ENCODE assay signal across 14 mouse cellular contexts in genomic region chr11:51876943-51877344, GRCm38 (mm10). TPM values are rescaled to one million over a fixed set of nuclear protein-coding genes. Genes with fewer than 3 reads are reported as not detected.
DNase-seq lines count a peak whose midpoint lies in the region; ATAC-seq lines count a peak whose summit lies in the region.
"Had no signal": no experiment of that assay in that cellular context is flagged by ENCODE, and none has a peak within 500 bp of the region (broad histone marks: within the 10 kb centered on the region; RNA-seq: fewer than 3 reads in every experiment).

No protein-coding gene starts in this region.

- H3K9ac ChIP-seq in kidney, embryonic 15.5 days = no peak overlapping the region
- H3K9ac ChIP-seq: heart, embryonic 13.5 days; limb, embryonic 13.5 days; stomach, embryonic 15.5 days had no signal

- peak; percentile 96 for DNase-seq in kidney, adult 11 months
- DNase-seq in NIH3T3 (ENCODE audit: low read depth) = peak; percentile 51
- peak; percentile 90 for DNase-seq in gastrocnemius, postnatal 14 days
- peak; percentile 90 to 94 for DNase-seq in kidney, postnatal 36 days
- no peak for DNase-seq in cerebellum, adult 11 months
- no peak for DNase-seq in natural killer cell, adult 2 months (ENCODE audit: low spot score in 2 of 2)
- DNase-seq in layer of hippocampus, adult 8-10 months (ENCODE audit: low spot score in 2 of 2) = no peak
- DNase-seq: cerebellum, adult 11-12 months had no signal

- intact Hi-C loops in gastrocnemius, postnatal 14 days (cut with DNase I; ENCODE audit: low total_unique reads) = no loop called here

- H3K27me3 ChIP-seq in kidney, embryonic 15.5 days = no peaks in the 10 kb centered on the region
- H3K27me3 ChIP-seq: limb, embryonic 13.5 days; stomach, embryonic 15.5 days had no signal

- no peaks in the 10 kb centered on the region for H3K4me1 ChIP-seq in kidney, embryonic 15.5 days
- H3K4me1 ChIP-seq: limb, embryonic 13.5 days; midbrain, embryonic 10.5 days; stomach, embryonic 15.5 days had no signal

- H3K36me3 ChIP-seq in kidney, embryonic 15.5 days = no peaks in the 10 kb centered on the region
- H3K36me3 ChIP-seq: heart, embryonic 13.5 days; limb, embryonic 13.5 days; midbrain, embryonic 10.5 days; stomach, embryonic 15.5 days had no signal

- H3K9me3 ChIP-seq in kidney, embryonic 15.5 days (replicated peaks) = no peaks in the 10 kb centered on the region
- H3K9me3 ChIP-seq: stomach, embryonic 15.5 days had no signal

- H3K27ac ChIP-seq in kidney, embryonic 15.5 days = no peak overlapping the region
- H3K27ac ChIP-seq: heart, embryonic 13.5 days; limb, embryonic 13.5 days; midbrain, embryonic 10.5 days; stomach, embryonic 15.5 days had no signal

- no peak overlapping the region for H3K4me3 ChIP-seq in kidney, embryonic 15.5 days (replicated peaks)
- H3K4me3 ChIP-seq: heart, embryonic 13.5 days; limb, embryonic 13.5 days; midbrain, embryonic 10.5 days; stomach, embryonic 15.5 days had no signal

- 79% methylated on average over 4 of the region's 4 CpGs for WGBS in kidney, embryonic 15.5 days

- no peak overlapping the region for H3K4me2 ChIP-seq in kidney, embryonic 15.5 days
- H3K4me2 ChIP-seq: heart, embryonic 13.5 days; limb, embryonic 13.5 days; stomach, embryonic 15.5 days had no signal

- ATAC-seq in kidney, embryonic 15.5 days (replicated peaks; ENCODE audit: low FRiP score) = no peak
- ATAC-seq: forebrain, embryonic 14.5 days had no signal

RNA-seq across cellular contexts. Expression of gene Jade2, which starts 19.5 kb away (rescaled TPM):
- polyA plus RNA-seq in kidney, embryonic 15.5 days (2015; fragmentation: Nextera tagmentation; extraction: Ambion mirVana) = 0.63 and 0.81 TPM in 2 replicates
- 1 to 10 TPM; 2.0 to 5.0 TPM for total RNA-seq in gastrocnemius, postnatal 14 days (2021)
- total RNA-seq in layer of hippocampus, adult 8-10 months (2022) = 10 to 100 TPM; 50.6 to 54.2 (median 52.0) TPM

Comparison
In these comparisons a context has a peak if more than half of its experiments do, and no peak if none do; other contexts are left out.
1. DNase-seq: peak in kidney, adult 11 months (single experiment), NIH3T3 (single experiment), gastrocnemius, postnatal 14 days (single experiment) and kidney, postnatal 36 days (2 of 2); none in cerebellum, adult 11 months (single experiment), natural killer cell, adult 2 months (0 of 2) and layer of hippocampus, adult 8-10 months (0 of 2).
2. RNA of gene Jade2, which starts 19.5 kb away (total RNA-seq): 50.6 to 54.2 TPM in layer of hippocampus, adult 8-10 months; 2.0 to 5.0 TPM in gastrocnemius, postnatal 14 days; every median in the first group is over 4 times any median in the second.